Mouse (Mus musculus): ENCODE data around the gene Cchcr1. TPM values are rescaled to one million over a fixed set of nuclear protein-coding genes. Genes with fewer than 3 reads are reported as not detected.

The Cchcr1 gene
- polyA plus RNA-seq, 1 experiment from 2014 or later, result 25.0 TPM

DNA sequence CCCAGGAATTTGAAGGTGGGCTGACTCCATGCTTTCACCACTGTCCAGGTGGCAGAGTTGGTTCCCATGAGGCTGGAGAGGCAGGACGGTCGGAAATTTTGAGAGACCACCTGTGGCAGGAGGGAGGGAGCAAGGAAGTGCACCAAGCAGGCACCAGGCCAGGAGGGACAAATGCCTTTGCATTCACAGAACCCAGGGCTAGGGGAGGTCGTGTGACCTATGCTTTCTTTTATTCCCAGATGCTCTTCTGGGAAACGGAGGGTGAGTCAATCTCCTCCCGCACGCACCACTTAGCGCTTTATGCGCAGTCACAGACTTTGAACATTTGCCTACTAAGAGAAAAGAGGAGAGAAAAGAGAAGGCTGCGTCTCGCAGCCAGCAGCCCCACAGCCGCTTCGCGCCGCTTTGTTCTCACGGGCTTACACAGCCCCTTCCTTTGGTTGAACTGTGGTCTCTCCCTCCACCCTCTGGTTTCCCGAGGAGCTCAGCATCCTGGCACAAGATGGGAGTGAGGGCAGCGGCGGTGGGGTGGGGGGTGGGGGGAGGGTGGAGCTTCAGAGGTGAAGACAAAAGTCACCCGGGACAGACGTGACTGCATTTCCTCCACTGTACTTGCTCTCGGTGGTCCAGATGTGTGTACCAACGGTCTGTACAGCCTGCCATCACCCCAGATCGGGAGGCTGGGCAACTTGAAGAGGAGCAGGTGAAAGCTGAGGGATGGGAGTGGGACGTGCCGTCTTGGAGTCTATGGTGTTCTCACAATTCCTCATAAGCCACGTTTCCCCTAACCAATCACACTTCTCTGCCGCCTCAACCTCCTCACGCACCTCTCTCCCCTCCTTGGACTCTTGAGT, 52.4 kb downstream of the Cchcr1 start:
- Histone ChIP-seq H3K4me1 (peaks cover 18% of the 10 kb centered on the region), H3K27me3 (replicated peaks; ENCODE audit: low read depth, poor library complexity, severe bottlenecking) (peaks cover 56% of the 10 kb centered on the region), H3K9me3 (0 out of 2 replicates have a peak, but pooled peaks cover 2% of the 10 kb centered on the region), H3K27ac (replicated peaks) (no peak overlapping the region; the same call in 1 of the 2 replicates), H3K4me3 (peak overlapping the region; percentile 48), H3K36me3 (replicated peaks) (no peaks in the 10 kb centered on the region)
- 3% methylated on average over 28 of the region's 28 CpGs for WGBS
- DNase-seq (ENCODE audit: low spot score), result peak; percentile 42

DNA sequence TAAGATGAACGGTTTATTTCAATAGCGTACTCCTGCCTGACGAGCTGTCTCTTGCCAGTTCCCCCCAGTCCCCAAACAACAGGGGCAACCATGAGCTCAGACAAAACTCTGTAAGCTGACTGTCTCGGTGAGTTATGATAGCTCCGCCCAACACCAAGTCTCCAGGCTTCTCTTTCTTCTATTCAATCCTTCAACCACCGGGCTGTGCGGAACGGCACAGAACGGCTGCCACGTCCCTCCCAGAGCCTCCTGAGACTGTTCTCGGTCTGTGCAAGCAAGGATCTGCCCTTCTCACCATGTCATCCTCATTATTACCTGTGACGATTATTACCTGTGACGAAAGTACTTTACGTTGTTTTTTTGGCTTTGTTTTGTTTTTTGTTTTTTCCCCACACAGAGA, 53.9 kb downstream of the Cchcr1 start:
- Histone ChIP-seq H3K27me3 (replicated peaks; ENCODE audit: low read depth, poor library complexity, severe bottlenecking) (peaks cover 64% of the 10 kb centered on the region), H3K27ac (replicated peaks) (no peak overlapping the region), H3K4me1 (peaks cover 18% of the 10 kb centered on the region), H3K36me3 (replicated peaks) (no peaks in the 10 kb centered on the region), H3K9me3 (0 out of 2 replicates have a peak, but pooled peaks cover 2% of the 10 kb centered on the region), H3K4me3 (no peak overlapping the region)
- 83% methylated on average over 14 of the region's 14 CpGs for WGBS
- DNase-seq (ENCODE audit: low spot score), result no peak

DNA sequence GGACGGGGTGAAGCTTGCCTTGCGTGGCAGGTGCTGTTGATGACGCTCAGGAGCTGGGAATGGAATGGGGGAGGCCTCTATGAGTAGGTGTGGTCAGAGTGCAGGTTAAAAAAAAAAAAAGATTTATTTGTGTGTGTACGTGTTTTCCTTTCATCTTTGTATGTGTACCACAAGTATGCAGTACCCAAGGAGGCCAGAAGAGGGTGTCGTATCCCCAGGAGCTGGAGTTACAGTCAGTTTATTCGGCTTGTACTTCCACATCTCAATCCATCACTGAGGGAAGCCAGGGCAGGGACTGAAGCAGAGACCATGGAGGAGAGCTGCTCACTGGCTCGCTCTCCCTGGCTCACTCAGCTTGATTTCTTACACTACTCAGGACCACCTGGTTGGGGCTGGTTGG, 54.6 kb downstream of the Cchcr1 start:
- Histone ChIP-seq H3K4me1 (peaks cover 18% of the 10 kb centered on the region), H3K4me3 (no peak overlapping the region), H3K36me3 (replicated peaks) (no peaks in the 10 kb centered on the region), H3K27me3 (replicated peaks; ENCODE audit: low read depth, poor library complexity, severe bottlenecking) (peaks cover 62% of the 10 kb centered on the region), H3K9me3 (0 out of 2 replicates have a peak, but pooled peaks cover 2% of the 10 kb centered on the region), H3K27ac (replicated peaks) (no peak overlapping the region)
- WGBS, result 93% methylated on average over 7 of the region's 7 CpGs
- no peak for DNase-seq (ENCODE audit: low spot score)

DNA sequence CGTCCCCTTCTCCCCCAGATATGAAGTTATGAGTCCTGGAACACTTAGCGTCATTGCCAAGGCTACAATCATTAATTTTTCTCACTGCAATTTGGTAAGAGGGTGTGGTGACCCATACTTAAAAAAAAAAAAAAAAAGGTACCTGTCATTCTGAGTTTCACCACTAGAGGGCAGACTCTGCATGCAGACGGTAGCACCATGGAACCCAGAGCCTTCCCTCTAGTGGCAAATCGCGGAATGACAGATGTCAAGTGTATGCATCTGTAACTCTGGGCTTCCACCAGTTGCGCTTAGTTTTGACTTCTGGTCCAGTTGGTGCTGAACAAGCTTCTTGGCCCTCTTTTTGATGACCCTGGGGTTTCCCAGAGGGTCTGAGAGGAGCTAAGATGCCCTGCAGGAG, 61.3 kb downstream of the Cchcr1 start:
- WGBS, result 17% methylated on average over 6 of the region's 6 CpGs
- no peaks in the 10 kb centered on the region for H3K9me3 ChIP-seq
- peak; percentile 84 for DNase-seq (ENCODE audit: low spot score)

More for the DNA sequence above, 61.3 kb downstream of the Cchcr1 start:
- Histone ChIP-seq H3K27ac (replicated peaks) (no peak overlapping the region), H3K36me3 (replicated peaks) (no peaks in the 10 kb centered on the region), H3K27me3 (replicated peaks; ENCODE audit: low read depth, poor library complexity, severe bottlenecking) (peaks cover 13% of the 10 kb centered on the region), H3K4me1 (no peaks in the 10 kb centered on the region), H3K4me3 (no peak overlapping the region)

Other genes starting within 250 kb of the Cchcr1 start
- not detected in 2 replicates for gene H2-Q1, start 196.7 kb upstream of the Cchcr1 start, polyA plus RNA-seq (2016; fragmentation: Nextera tagmentation; extraction: Ambion mirVana)
- gene H2-Q2, start 174.9 kb upstream of the Cchcr1 start, polyA plus RNA-seq (2016; fragmentation: Nextera tagmentation; extraction: Ambion mirVana), result 0.75 and 0.88 TPM in 2 replicates
- 1.5 and 1.6 TPM in 2 replicates for gene H2-Q4, start 137.5 kb upstream of the Cchcr1 start, polyA plus RNA-seq (2016; fragmentation: Nextera tagmentation; extraction: Ambion mirVana)
- gene H2-Q6, start 92.2 kb upstream of the Cchcr1 start, polyA plus RNA-seq (2016; fragmentation: Nextera tagmentation; extraction: Ambion mirVana), result 1.5 and 1.6 TPM in 2 replicates
- gene H2-Q7, start 77.9 kb upstream of the Cchcr1 start, polyA plus RNA-seq (2016; fragmentation: Nextera tagmentation; extraction: Ambion mirVana), result 12.2 and 12.9 TPM in 2 replicates
- 0.39 and 0.57 TPM in 2 replicates for gene H2-Q10, start 47.0 kb upstream of the Cchcr1 start, polyA plus RNA-seq (2016; fragmentation: Nextera tagmentation; extraction: Ambion mirVana)
- gene Pou5f1, start 11.1 kb upstream of the Cchcr1 start, polyA plus RNA-seq (2016; fragmentation: Nextera tagmentation; extraction: Ambion mirVana), result not detected in 2 replicates
- 43.7 and 45.5 TPM in 2 replicates for gene Tcf19, start 276 bp upstream of the Cchcr1 start, polyA plus RNA-seq (2016; fragmentation: Nextera tagmentation; extraction: Ambion mirVana)
- gene Psors1c2, start 16.1 kb downstream of the Cchcr1 start, polyA plus RNA-seq (2016; fragmentation: Nextera tagmentation; extraction: Ambion mirVana), result 1.6 and 1.9 TPM in 2 replicates
- gene Cdsn, start 35.0 kb downstream of the Cchcr1 start, polyA plus RNA-seq (2016; fragmentation: Nextera tagmentation; extraction: Ambion mirVana), result not detected in 2 replicates
- not detected in 2 replicates for gene 2300002M23Rik, start 50.4 kb downstream of the Cchcr1 start, polyA plus RNA-seq (2016; fragmentation: Nextera tagmentation; extraction: Ambion mirVana)
- not detected in 2 replicates for gene Sfta2, start 84.4 kb downstream of the Cchcr1 start, polyA plus RNA-seq (2016; fragmentation: Nextera tagmentation; extraction: Ambion mirVana)
- gene Gm9573, start 109.5 kb downstream of the Cchcr1 start, polyA plus RNA-seq (2016; fragmentation: Nextera tagmentation; extraction: Ambion mirVana), result not detected in 2 replicates
- gene Mucl3, start 126.6 kb downstream of the Cchcr1 start, polyA plus RNA-seq (2016; fragmentation: Nextera tagmentation; extraction: Ambion mirVana), result 0.20 and 0.24 TPM in 2 replicates
- 19.9 and 22.0 TPM in 2 replicates for gene Vars2, start 150.5 kb downstream of the Cchcr1 start, polyA plus RNA-seq (2016; fragmentation: Nextera tagmentation; extraction: Ambion mirVana)
- 57.6 and 61.4 TPM in 2 replicates for gene Gtf2h4, start 156.6 kb downstream of the Cchcr1 start, polyA plus RNA-seq (2016; fragmentation: Nextera tagmentation; extraction: Ambion mirVana)
- gene Ddr1, start 187.5 kb downstream of the Cchcr1 start, polyA plus RNA-seq (2016; fragmentation: Nextera tagmentation; extraction: Ambion mirVana), result 49.1 and 65.3 TPM in 2 replicates